Mouse (Mus musculus) kidney, embryonic 14.5 days (tissue): Measurements from ENCODE around the gene Mepce. TPM values are rescaled to one million over a fixed set of nuclear protein-coding genes. Genes with fewer than 3 reads are reported as not detected.

ENCODE experiments used
- polyA plus RNA-seq: library from polyadenylated mRNA; unstranded; fragments of >200 nt; fragmentation: Nextera tagmentation; extraction: Ambion mirVana; gene quantifications from 2 replicates; pipeline ENCODE4 v1.2.1, GENCODE M21; 2014

The Mepce gene
- polyA plus RNA-seq, 1 experiment from 2014 or later = 11.8 TPM

Other genes starting within 250 kb of the Mepce start
- gene Actl6b, start 234.1 kb downstream of the Mepce start, polyA plus RNA-seq = not detected in 2 replicates
- 0.43 and 1.0 TPM in 2 replicates for gene Tfr2, start 217.8 kb downstream of the Mepce start, polyA plus RNA-seq
- gene Mospd3, start 186.6 kb downstream of the Mepce start, polyA plus RNA-seq = 25.4 and 27.6 TPM in 2 replicates
- 96.0 and 97.6 TPM in 2 replicates for gene Pcolce, start 173.9 kb downstream of the Mepce start, polyA plus RNA-seq
- gene Fbxo24, start 158.7 kb downstream of the Mepce start, polyA plus RNA-seq = not detected in 2 replicates
- gene Lrch4, start 158.5 kb downstream of the Mepce start, polyA plus RNA-seq = 37.6 and 43.2 TPM in 2 replicates
- 5.7 and 12.5 TPM in 2 replicates for gene Gm20605, start 158.5 kb downstream of the Mepce start, polyA plus RNA-seq
- 9.3 and 10.1 TPM in 2 replicates for gene Sap25, start 146.3 kb downstream of the Mepce start, polyA plus RNA-seq
- 0.43 and 0.84 TPM in 2 replicates for gene Irs3, start 141.9 kb downstream of the Mepce start, polyA plus RNA-seq
- gene Agfg2, start 102.9 kb downstream of the Mepce start, polyA plus RNA-seq = 14.4 and 14.8 TPM in 2 replicates
- 0.56 and 1.1 TPM in 2 replicates for gene Nyap1, start 46.0 kb downstream of the Mepce start, polyA plus RNA-seq
- gene Tsc22d4, start 41.9 kb downstream of the Mepce start, polyA plus RNA-seq = 104 and 121 TPM in 2 replicates
- gene Ppp1r35, start 8.8 kb downstream of the Mepce start, polyA plus RNA-seq = 41.6 and 54.8 TPM in 2 replicates
- 21.8 and 27.4 TPM in 2 replicates for gene Zcwpw1, start 143 bp upstream of the Mepce start, polyA plus RNA-seq
- gene Pilra, start 48.6 kb upstream of the Mepce start, polyA plus RNA-seq = 1.1 and 1.2 TPM in 2 replicates
- gene Pilrb1, start 70.5 kb upstream of the Mepce start, polyA plus RNA-seq = 0.31 and 0.84 TPM in 2 replicates
- 0.61 and 0.76 TPM in 2 replicates for gene Pilrb2, start 84.2 kb upstream of the Mepce start, polyA plus RNA-seq
- not detected in 2 replicates for gene Cyp3a13, start 134.0 kb upstream of the Mepce start, polyA plus RNA-seq
- gene Gjc3, start 175.4 kb upstream of the Mepce start, polyA plus RNA-seq = not detected in 2 replicates
- not detected in 2 replicates for gene Azgp1, start 193.9 kb upstream of the Mepce start, polyA plus RNA-seq
- gene Smok3a, start 233.6 kb upstream of the Mepce start, polyA plus RNA-seq = not detected in 2 replicates
- not detected in 2 replicates for gene Smok3b, start 233.8 kb upstream of the Mepce start, polyA plus RNA-seq